Mouse (Mus musculus) adipocyte (in vitro differentiated cells): ENCODE data around the gene Tbkbp1.

Experiments used
- DNase-seq: peaks from one replicate; pipeline ENCODE4 v3.0.0-alpha.2; 2016; ENCODE audit warnings: low spot score

The Tbkbp1 gene

DNA sequence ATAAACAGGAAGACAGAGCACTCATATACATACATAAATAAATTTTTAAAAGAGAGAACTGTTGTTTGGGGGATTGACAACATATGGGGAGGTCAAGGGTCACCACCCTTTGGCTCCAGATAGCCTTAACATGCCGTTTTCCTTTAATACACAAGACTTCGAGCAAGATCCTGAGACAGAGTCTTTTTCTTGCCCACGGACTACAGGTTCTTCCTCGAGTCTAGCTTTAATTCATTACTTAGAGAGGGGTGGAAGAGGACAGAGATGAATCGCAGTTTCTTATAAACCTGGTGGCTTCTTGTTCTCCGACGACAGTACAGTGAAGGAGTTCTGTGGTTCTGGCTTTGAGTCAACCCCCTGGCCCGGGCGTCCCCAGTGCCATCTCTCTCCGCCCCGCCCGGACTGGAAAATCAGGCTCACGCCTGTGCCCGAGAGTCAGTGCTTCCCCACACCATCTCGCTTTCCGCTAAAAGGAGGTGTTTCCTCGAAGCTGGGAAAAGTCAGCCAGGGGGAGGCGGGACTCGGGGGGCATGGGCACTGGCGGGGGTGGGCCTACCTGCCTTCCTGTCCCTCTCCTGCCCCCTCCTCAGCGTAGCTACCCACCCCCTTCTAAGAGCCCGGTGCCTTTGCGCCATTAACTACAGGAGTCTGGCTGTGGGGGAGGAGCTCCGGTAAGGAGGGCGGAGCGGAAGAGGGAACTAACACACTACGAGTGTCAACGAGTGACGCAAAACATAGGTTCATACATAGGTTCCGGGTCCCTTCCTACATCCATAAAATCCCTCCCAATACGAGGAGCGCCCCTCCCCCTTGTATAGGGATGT lies 24.4 kb downstream of the Tbkbp1 start:
- no peak for DNase-seq

- no peak for DNase-seq
These were observed 26.8 kb downstream of the Tbkbp1 start for GRCm38 (mm10) chr11:97124266-97125036.

GRCm38 (mm10) chr11:97123282-97123890 lies 27.9 kb downstream of the Tbkbp1 start:
- DNase-seq, result no peak

GRCm38 (mm10) chr11:97120641-97121040 lies 30.7 kb downstream of the Tbkbp1 start:
- no peak for DNase-seq

GRCm38 (mm10) chr11:97120221-97120620 lies 31.1 kb downstream of the Tbkbp1 start:
- no peak for DNase-seq

GRCm38 (mm10) chr11:97115797-97116196 lies 35.5 kb downstream of the Tbkbp1 start:
- no peak for DNase-seq

- no peak for DNase-seq
These were observed 36.4 kb downstream of the Tbkbp1 start, which contains the start of gene Tbx21 for GRCm38 (mm10) chr11:97114671-97115601. TSS of gene Tbx21 (minus strand) at chr11:97115331.

DNA sequence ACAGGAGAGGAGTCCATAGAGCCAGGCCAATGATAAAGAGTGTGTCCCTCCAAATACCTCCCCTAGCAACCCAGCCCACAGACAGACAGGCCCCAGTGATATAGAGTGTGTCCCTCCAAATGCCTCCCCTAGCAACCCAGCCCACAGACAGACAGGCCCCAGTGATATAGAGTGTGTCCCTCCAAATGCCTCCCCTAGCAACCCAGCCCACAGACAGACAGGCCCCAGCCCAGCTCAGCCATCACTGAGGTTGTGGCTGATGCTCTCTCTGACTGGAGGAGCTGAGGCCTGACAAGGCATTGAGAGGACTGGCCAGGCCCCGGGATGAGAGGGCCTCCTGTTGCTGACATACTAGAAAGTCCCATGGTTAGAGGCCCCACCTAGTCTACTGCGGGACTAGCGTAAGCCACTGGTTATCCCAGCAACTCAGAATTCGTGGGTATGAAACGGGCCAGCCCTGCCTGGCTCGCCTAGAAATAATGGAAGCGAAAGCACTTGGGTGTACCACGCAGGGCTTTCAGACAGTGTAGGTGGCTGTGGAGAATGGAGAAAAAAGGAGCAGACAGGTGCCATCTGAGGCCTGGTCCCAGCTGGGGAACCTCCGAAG lies 38.7 kb downstream of the Tbkbp1 start:
- DNase-seq, result no peak

GRCm38 (mm10) chr11:97108976-97109375 lies 42.3 kb downstream of the Tbkbp1 start:
- DNase-seq, result no peak

DNA sequence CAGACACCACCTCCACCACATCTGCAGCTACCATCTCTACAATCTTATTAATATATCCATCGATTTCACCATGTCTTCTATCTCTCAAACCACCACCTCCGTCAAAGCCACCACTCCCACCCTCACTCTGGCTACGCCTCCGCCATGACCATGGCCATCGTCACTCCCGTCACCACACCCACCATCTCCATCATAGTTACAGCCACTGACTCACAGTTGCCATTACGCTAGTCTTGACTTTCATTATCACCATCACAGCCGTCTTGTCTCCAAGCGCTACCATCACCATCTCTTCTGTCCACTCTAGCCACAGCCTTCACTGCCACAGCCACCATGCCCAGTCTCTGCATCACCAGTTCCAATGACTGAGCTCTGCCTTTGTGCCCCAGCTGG lies 47.2 kb downstream of the Tbkbp1 start:
- no peak for DNase-seq

- no peak for DNase-seq
These were observed 47.9 kb downstream of the Tbkbp1 start for GRCm38 (mm10) chr11:97103163-97104090.

- DNase-seq, result peak; percentile 11
These were observed 49.6 kb downstream of the Tbkbp1 start for GRCm38 (mm10) chr11:97101722-97102121.

GRCm38 (mm10) chr11:97098791-97099190 lies 52.5 kb downstream of the Tbkbp1 start:
- no peak for DNase-seq

DNA sequence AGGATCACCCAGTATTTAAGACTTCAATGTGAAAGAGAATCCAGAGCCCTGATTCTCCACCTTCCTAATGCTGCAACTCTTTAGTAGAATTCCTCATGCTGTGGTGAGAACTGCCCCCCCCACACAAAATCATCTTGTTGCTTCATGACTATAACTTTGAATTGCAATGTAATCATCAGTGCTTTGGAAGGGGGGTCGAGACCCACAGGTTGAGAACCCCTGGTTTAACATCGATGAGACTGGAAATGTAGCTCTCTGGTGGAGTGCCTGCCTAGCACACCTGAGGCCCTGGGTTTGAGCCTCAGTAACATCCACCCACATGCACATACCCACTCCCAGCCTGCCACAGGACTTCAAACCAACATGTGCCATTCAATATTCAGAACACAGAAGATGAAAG lies 56.7 kb downstream of the Tbkbp1 start:
- DNase-seq, result no peak

- no peak for DNase-seq
These were observed 64.9 kb downstream of the Tbkbp1 start for GRCm38 (mm10) chr11:97086365-97086764.
